Mouse (Mus musculus): ENCODE measurements around the gene Plpp4. TPM values are rescaled to one million over a fixed set of nuclear protein-coding genes. Genes with fewer than 3 reads are reported as not detected.

Gene Plpp4
- total RNA-seq (2021), result 10 to 100 TPM in 1 of 2 experiments, 1 to 10 TPM in 1; 7.9 to 12.5 TPM

GRCm38 (mm10) chr7:129256621-129257373, at the start of gene Plpp4:
TSS of gene Plpp4 (plus strand) at chr7:129257031.
- DNase-seq (ENCODE audit: extremely low spot score in 1 of 2, low spot score in 2 of 2), result peak; percentile 15 to 57
- intact Hi-C loops (cut with DNase I), result no loop called here

GRCm38 (mm10) chr7:129215926-129216543, 40.8 kb upstream of the Plpp4 start:
- intact Hi-C loops (cut with DNase I), result no loop called here

GRCm38 (mm10) chr7:129216547-129217195, 40.2 kb upstream of the Plpp4 start:
- no peak for DNase-seq (ENCODE audit: extremely low spot score in 1 of 2, low spot score in 2 of 2)
- intact Hi-C loops (cut with DNase I), result no loop called here

More at GRCm38 (mm10) chr7:129215926-129216543, 40.8 kb upstream of the Plpp4 start:
- DNase-seq (ENCODE audit: extremely low spot score in 1 of 2, low spot score in 2 of 2), result no peak

- intact Hi-C loops (cut with DNase I), result no loop called here
- no peak for DNase-seq (ENCODE audit: extremely low spot score in 1 of 2, low spot score in 2 of 2)
Observed at GRCm38 (mm10) chr7:129220948-129221347, 35.9 kb upstream of the Plpp4 start.

GRCm38 (mm10) chr7:129221649-129222048, 35.2 kb upstream of the Plpp4 start:
- DNase-seq (ENCODE audit: extremely low spot score in 1 of 2, low spot score in 2 of 2), result no peak
- intact Hi-C loops (cut with DNase I), result no loop called here

GRCm38 (mm10) chr7:129235410-129235809, 21.4 kb upstream of the Plpp4 start:
- intact Hi-C loops (cut with DNase I), result loop anchor here (5.0 kb wide), 1 partner anchor 272 kb away; no protein-coding TSS in a partner anchor
- peak in 1 of 2 experiments; percentile 45 for DNase-seq (ENCODE audit: extremely low spot score in 1 of 2, low spot score in 2 of 2)

- no peak for DNase-seq (ENCODE audit: extremely low spot score in 1 of 2, low spot score in 2 of 2)
Observed at GRCm38 (mm10) chr7:129235995-129236394, 20.8 kb upstream of the Plpp4 start.

GRCm38 (mm10) chr7:129250981-129251380, 5.8 kb upstream of the Plpp4 start:
- intact Hi-C loops (cut with DNase I), result no loop called here

More at GRCm38 (mm10) chr7:129235995-129236394, 20.8 kb upstream of the Plpp4 start:
- intact Hi-C loops (cut with DNase I), result loop anchor here (5.0 kb wide), 1 partner anchor 271 kb away; no protein-coding TSS in a partner anchor

GRCm38 (mm10) chr7:129253406-129253805, 3.4 kb upstream of the Plpp4 start:
- intact Hi-C loops (cut with DNase I), result no loop called here
- DNase-seq (ENCODE audit: extremely low spot score in 1 of 2, low spot score in 2 of 2), result no peak

More at GRCm38 (mm10) chr7:129250981-129251380, 5.8 kb upstream of the Plpp4 start:
- no peak for DNase-seq (ENCODE audit: extremely low spot score in 1 of 2, low spot score in 2 of 2)

GRCm38 (mm10) chr7:129254126-129254525, 2.7 kb upstream of the Plpp4 start:
- intact Hi-C loops (cut with DNase I), result no loop called here
- no peak for DNase-seq (ENCODE audit: extremely low spot score in 1 of 2, low spot score in 2 of 2)

GRCm38 (mm10) chr7:129255406-129255805, 1.4 kb upstream of the Plpp4 start:
- intact Hi-C loops (cut with DNase I), result no loop called here
- no peak for DNase-seq (ENCODE audit: extremely low spot score in 1 of 2, low spot score in 2 of 2)

GRCm38 (mm10) chr7:129257374-129258018, 665 bp downstream of the Plpp4 start:
- DNase-seq (ENCODE audit: extremely low spot score in 1 of 2, low spot score in 2 of 2), result no peak
- intact Hi-C loops (cut with DNase I), result no loop called here

- intact Hi-C loops (cut with DNase I), result no loop called here
- DNase-seq (ENCODE audit: extremely low spot score in 1 of 2, low spot score in 2 of 2), result no peak
Observed at GRCm38 (mm10) chr7:129258331-129258730, 1.5 kb downstream of the Plpp4 start.

- intact Hi-C loops (cut with DNase I), result no loop called here
- no peak for DNase-seq (ENCODE audit: extremely low spot score in 1 of 2, low spot score in 2 of 2)
Observed at GRCm38 (mm10) chr7:129259195-129259594, 2.4 kb downstream of the Plpp4 start.

GRCm38 (mm10) chr7:129273867-129274266, 17.0 kb downstream of the Plpp4 start:
- DNase-seq (ENCODE audit: extremely low spot score in 1 of 2, low spot score in 2 of 2), result no peak
- intact Hi-C loops (cut with DNase I), result no loop called here

GRCm38 (mm10) chr7:129274726-129275125, 17.9 kb downstream of the Plpp4 start:
- intact Hi-C loops (cut with DNase I), result no loop called here
- no peak for DNase-seq (ENCODE audit: extremely low spot score in 1 of 2, low spot score in 2 of 2)

GRCm38 (mm10) chr7:129277751-129278150, 20.9 kb downstream of the Plpp4 start:
- DNase-seq (ENCODE audit: extremely low spot score in 1 of 2, low spot score in 2 of 2), result no peak
- intact Hi-C loops (cut with DNase I), result no loop called here

GRCm38 (mm10) chr7:129278801-129279200, 22.0 kb downstream of the Plpp4 start:
- intact Hi-C loops (cut with DNase I), result no loop called here
- DNase-seq (ENCODE audit: extremely low spot score in 1 of 2, low spot score in 2 of 2), result no peak

- DNase-seq (ENCODE audit: extremely low spot score in 1 of 2, low spot score in 2 of 2), result no peak
- intact Hi-C loops (cut with DNase I), result no loop called here
Observed at GRCm38 (mm10) chr7:129279261-129279660, 22.4 kb downstream of the Plpp4 start.
